Comparison of ENCODE assay signal across 8 mouse cellular contexts in genomic region chr2:3715424-3715823, GRCm38 (mm10).
DNase-seq lines count a peak whose midpoint lies in the region; ATAC-seq and TF ChIP-seq lines count a peak whose summit lies in the region.

No protein-coding gene starts in this region.

- 0 out of 2 replicates have a peak overlapping the region, but pooled peaks have one; percentile 30 for H3K9ac ChIP-seq in heart, embryonic 12.5 days
- H3K9ac ChIP-seq in heart, postnatal 0 days (replicated peaks; ENCODE audit: low read depth, low read length): no peak overlapping the region

- 46% methylated on average over 3 of the region's 3 CpGs for WGBS in heart, embryonic 12.5 days
- 40% methylated on average over 3 of the region's 3 CpGs for whole genome bisulfite sequencing in heart, postnatal 0 days

- H3K36me3 ChIP-seq in heart, embryonic 12.5 days: no peaks in the 10 kb centered on the region
- no peaks in the 10 kb centered on the region for H3K36me3 ChIP-seq in heart, postnatal 0 days (replicated peaks; ENCODE audit: control insufficient read depth, insufficient read depth, low read length)

- H3K4me2 ChIP-seq in heart, embryonic 12.5 days: peak overlapping the region; percentile 36
- peak overlapping the region; percentile 89 for H3K4me2 ChIP-seq in heart, postnatal 0 days (ENCODE audit: low read depth, low read length)

- no peak for DNase-seq in heart, postnatal 36 days
- peak; percentile 64 to 69 for DNase-seq in B cell, adult 2 months
- DNase-seq in heart, postnatal 0 days (ENCODE audit: low spot score): no peak
- DNase-seq in layer of hippocampus, adult 8-10 months (ENCODE audit: low spot score in 2 of 2): no peak
- DNase-seq in frontal cortex, postnatal 36 days (ENCODE audit: low spot score in 2 of 2): no peak
- DNase-seq in Muller cell, postnatal 12 days (ENCODE audit: inconsistent ontology term): no peak

- no peaks in the 10 kb centered on the region; the same call in 1 of the 2 replicates for H3K27me3 ChIP-seq in heart, embryonic 12.5 days (replicated peaks)
- H3K27me3 ChIP-seq in heart, postnatal 0 days (ENCODE audit: control insufficient read depth, insufficient read depth, low read length): no peaks in the 10 kb centered on the region

- 0 out of 2 replicates have a peak overlapping the region, but pooled peaks have one; percentile 2 for H3K27ac ChIP-seq in heart, embryonic 12.5 days (ENCODE audit: poor library complexity, severe bottlenecking)
- no peak overlapping the region for H3K27ac ChIP-seq in heart, postnatal 0 days (ENCODE audit: low read depth)

- intact Hi-C loops in heart, postnatal 36 days (cut with DNase I): loop anchor here (10.0 kb wide), 1 partner anchor 49 kb away; no protein-coding TSS in a partner anchor

- ATAC-seq in heart, embryonic 12.5 days (ENCODE audit: insufficient number of reproducible peaks, low FRiP score): no peak
- no peak for ATAC-seq in heart, postnatal 0 days (ENCODE audit: insufficient read depth, low read depth)
- ATAC-seq in megakaryocyte progenitor cell, adult 5-6 weeks (replicated peaks; ENCODE audit: poor library complexity): peak; percentile 19

- H3K9me3 ChIP-seq in heart, embryonic 12.5 days (replicated peaks): no peaks in the 10 kb centered on the region
- no peaks in the 10 kb centered on the region for H3K9me3 ChIP-seq in heart, postnatal 0 days (replicated peaks; ENCODE audit: control insufficient read depth, low read length)

- peaks cover 20% of the 10 kb centered on the region for H3K4me1 ChIP-seq in heart, embryonic 12.5 days (replicated peaks)
- peaks cover 17% of the 10 kb centered on the region; the same call in 1 of the 2 replicates for H3K4me1 ChIP-seq in heart, postnatal 0 days (ENCODE audit: control insufficient read depth, insufficient read depth)

- TF ChIP-seq EP300 in heart, postnatal 0 days (IDR thresholded peaks at IDR 0.05; ENCODE audit: low read depth): no peak

- TF ChIP-seq CTCF in heart, postnatal 0 days (IDR thresholded peaks at IDR 0.05; ENCODE audit: low read depth): no peak

- H3K4me3 ChIP-seq in heart, embryonic 12.5 days: peak overlapping the region; percentile 33
- peak overlapping the region; percentile 87; the same call in 1 of the 2 replicates for H3K4me3 ChIP-seq in heart, postnatal 0 days (ENCODE audit: low read depth, low read length)

Comparison
In these comparisons a context has a peak if more than half of its experiments do, and no peak if none do; other contexts are left out.
1. DNase-seq: peak in B cell, adult 2 months (2 of 2); none in heart, postnatal 36 days (0 of 2), heart, postnatal 0 days (single experiment), layer of hippocampus, adult 8-10 months (0 of 2), frontal cortex, postnatal 36 days (0 of 2) and Muller cell, postnatal 12 days (single experiment).